Mouse (Mus musculus) midbrain, embryonic 12.5 days (tissue): ENCODE results near the gene Frzb. TPM values are rescaled to one million over a fixed set of nuclear protein-coding genes. Genes with fewer than 3 reads are reported as not detected.

Experiments
- ATAC-seq: fragments of 200-750 bp; cut with Nextera tagmentation; 2 replicates; pipeline ENCODE4 v1.8.0; 2017; ENCODE audit warnings: low read depth, moderate TSS enrichment, moderate library complexity; ENCODE audit not compliant: low FRiP score
- H3K27ac ChIP-seq: fragments of 300-500 bp; sonication (generic); replicated peaks from 2 replicates; pipeline ENCODE4 v1.5.1; 2016; ENCODE audit warnings: mild to moderate bottlenecking
- H3K27me3 ChIP-seq: fragments of 300-500 bp; sonication (generic); 2 replicates; pipeline ENCODE4 v1.6.1; 2016; ENCODE audit warnings: mild to moderate bottlenecking
- H3K36me3 ChIP-seq: fragments of 300-500 bp; sonication (generic); 2 replicates; pipeline ENCODE4 v1.6.1; 2016
- H3K4me1 ChIP-seq: fragments of 300-500 bp; sonication (generic); 2 replicates; pipeline ENCODE4 v1.6.1; 2016
- H3K4me2 ChIP-seq: fragments of 300-500 bp; sonication (generic); replicated peaks from 2 replicates; pipeline ENCODE4 v1.6.1; 2016; ENCODE audit warnings: mild to moderate bottlenecking, moderate library complexity
- H3K4me3 ChIP-seq: fragments of 300-500 bp; sonication (generic); 2 replicates; pipeline ENCODE4 v1.5.1; 2016; ENCODE audit warnings: mild to moderate bottlenecking
- H3K9ac ChIP-seq: fragments of 300-500 bp; sonication (generic); replicated peaks from 2 replicates; pipeline ENCODE4 v1.6.1; 2016; ENCODE audit warnings: mild to moderate bottlenecking, moderate library complexity
- H3K9me3 ChIP-seq: fragments of 300-500 bp; sonication (generic); 2 replicates; pipeline ENCODE4 v1.6.1; 2016; ENCODE audit warnings: mild to moderate bottlenecking
- WGBS: fragments of 180-500 bp; shearing (Covaris S2); methylation state at CpG from one replicate; pipeline ENCODE4 v1.1.7; 2016; 5-methylcytosine and 5-hydroxymethylcytosine counted together
- polyA plus RNA-seq: library from polyadenylated mRNA; unstranded; fragments of >200 nt; fragmentation: Nextera tagmentation; extraction: Ambion mirVana; gene quantifications from 2 replicates; pipeline ENCODE4 v1.2.1, GENCODE M21; 2016

The Frzb gene
- polyA plus RNA-seq, 1 experiment from 2014 or later = 6.1 TPM

GRCm38 (mm10) chr2:80416286-80416685, 31.1 kb downstream of the Frzb start:
- H3K36me3 ChIP-seq = no peaks in the 10 kb centered on the region
- H3K4me1 ChIP-seq = no peaks in the 10 kb centered on the region
- H3K27ac ChIP-seq = no peak overlapping the region
- no peak overlapping the region for H3K4me3 ChIP-seq
- no peak overlapping the region for H3K4me2 ChIP-seq
- ATAC-seq = no peak
- H3K27me3 ChIP-seq = no peaks in the 10 kb centered on the region
- no peaks in the 10 kb centered on the region for H3K9me3 ChIP-seq
- no peak overlapping the region for H3K9ac ChIP-seq
- 90% methylated on average over 6 of the region's 6 CpGs for WGBS

- Histone ChIP-seq H3K27me3 (no peaks in the 10 kb centered on the region), H3K4me2 (no peak overlapping the region), H3K27ac (no peak overlapping the region), H3K9me3 (no peaks in the 10 kb centered on the region), H3K4me3 (no peak overlapping the region), H3K9ac (no peak overlapping the region), H3K36me3 (no peaks in the 10 kb centered on the region), H3K4me1 (no peaks in the 10 kb centered on the region)
- 90% methylated on average over 3 of the region's 3 CpGs for WGBS
- no peak for ATAC-seq
These were observed 33.0 kb downstream of the Frzb start for GRCm38 (mm10) chr2:80414387-80414786.

- no peak overlapping the region for H3K4me2 ChIP-seq
- H3K4me3 ChIP-seq = no peak overlapping the region
- H3K9me3 ChIP-seq = no peaks in the 10 kb centered on the region
- no peak overlapping the region for H3K9ac ChIP-seq
- ATAC-seq = no peak
- no peaks in the 10 kb centered on the region for H3K36me3 ChIP-seq
- 74% methylated on average over 18 of the region's 18 CpGs for WGBS
- H3K27ac ChIP-seq = no peak overlapping the region
- H3K4me1 ChIP-seq = no peaks in the 10 kb centered on the region
- H3K27me3 ChIP-seq = no peaks in the 10 kb centered on the region
These were observed 34.3 kb downstream of the Frzb start for GRCm38 (mm10) chr2:80413124-80413523.

GRCm38 (mm10) chr2:80409893-80410574, 37.4 kb downstream of the Frzb start:
- H3K4me3 ChIP-seq = no peak overlapping the region
- WGBS = 76% methylated on average over 12 of the region's 12 CpGs
- no peaks in the 10 kb centered on the region for H3K36me3 ChIP-seq

GRCm38 (mm10) chr2:80404770-80405169, 42.7 kb downstream of the Frzb start:
- H3K4me2 ChIP-seq = no peak overlapping the region
- H3K27me3 ChIP-seq = peaks cover 17% of the 10 kb centered on the region; the same call in 1 of the 2 replicates
- no peak overlapping the region for H3K4me3 ChIP-seq
- H3K9me3 ChIP-seq = no peaks in the 10 kb centered on the region
- H3K4me1 ChIP-seq = no peaks in the 10 kb centered on the region
- no peak overlapping the region for H3K9ac ChIP-seq
- 47% methylated on average over 5 of the region's 5 CpGs for WGBS
- ATAC-seq = no peak
- no peaks in the 10 kb centered on the region for H3K36me3 ChIP-seq
- H3K27ac ChIP-seq = no peak overlapping the region

More at GRCm38 (mm10) chr2:80409893-80410574, 37.4 kb downstream of the Frzb start:
- no peak overlapping the region for H3K27ac ChIP-seq
- no peak overlapping the region for H3K4me2 ChIP-seq
- no peaks in the 10 kb centered on the region for H3K4me1 ChIP-seq
- ATAC-seq = no peak
- H3K9me3 ChIP-seq = no peaks in the 10 kb centered on the region
- H3K9ac ChIP-seq = no peak overlapping the region
- no peaks in the 10 kb centered on the region for H3K27me3 ChIP-seq

- no peak overlapping the region for H3K4me3 ChIP-seq
- H3K36me3 ChIP-seq = no peaks in the 10 kb centered on the region
- no peak overlapping the region for H3K4me2 ChIP-seq
- H3K9ac ChIP-seq = no peak overlapping the region
- H3K9me3 ChIP-seq = no peaks in the 10 kb centered on the region
- 4% methylated on average over 3 of the region's 3 CpGs for WGBS
- H3K27me3 ChIP-seq = peaks cover 17% of the 10 kb centered on the region; the same call in 1 of the 2 replicates
- H3K27ac ChIP-seq = no peak overlapping the region
- peaks cover 17% of the 10 kb centered on the region for H3K4me1 ChIP-seq
- ATAC-seq = peak; percentile 60; the same call in 1 of the 2 replicates
These were observed 48.8 kb downstream of the Frzb start for GRCm38 (mm10) chr2:80398595-80399099.

- 51% methylated on average over 3 of the region's 3 CpGs for WGBS
- Histone ChIP-seq H3K9ac (no peak overlapping the region), H3K27ac (no peak overlapping the region), H3K9me3 (no peaks in the 10 kb centered on the region), H3K4me2 (no peak overlapping the region), H3K27me3 (peaks cover 10% of the 10 kb centered on the region; the same call in 1 of the 2 replicates), H3K36me3 (no peaks in the 10 kb centered on the region), H3K4me1 (peaks cover 17% of the 10 kb centered on the region), H3K4me3 (no peak overlapping the region)
- no peak for ATAC-seq
These were observed 50.6 kb downstream of the Frzb start for GRCm38 (mm10) chr2:80396864-80397263.

GRCm38 (mm10) chr2:80396057-80396456, 51.4 kb downstream of the Frzb start:
- Histone ChIP-seq H3K4me2 (no peak overlapping the region), H3K27me3 (0 out of 2 replicates have a peak, but pooled peaks cover 3% of the 10 kb centered on the region), H3K4me1 (peaks cover 17% of the 10 kb centered on the region), H3K36me3 (no peaks in the 10 kb centered on the region), H3K9me3 (no peaks in the 10 kb centered on the region), H3K4me3 (no peak overlapping the region), H3K27ac (no peak overlapping the region), H3K9ac (no peak overlapping the region)
- ATAC-seq = no peak
- 67% methylated on average over 7 of the region's 7 CpGs for WGBS

- ATAC-seq = no peak
- no peak overlapping the region for H3K4me3 ChIP-seq
- 91% methylated on average over 3 of the region's 3 CpGs for WGBS
- H3K9me3 ChIP-seq = no peaks in the 10 kb centered on the region
- H3K4me2 ChIP-seq = no peak overlapping the region
- H3K9ac ChIP-seq = no peak overlapping the region
- no peak overlapping the region for H3K27ac ChIP-seq
- no peaks in the 10 kb centered on the region for H3K4me1 ChIP-seq
- no peaks in the 10 kb centered on the region for H3K27me3 ChIP-seq
- no peaks in the 10 kb centered on the region for H3K36me3 ChIP-seq
These were observed 59.1 kb downstream of the Frzb start for GRCm38 (mm10) chr2:80388341-80388740.

- Histone ChIP-seq H3K9ac (no peak overlapping the region), H3K27ac (no peak overlapping the region), H3K4me3 (no peak overlapping the region), H3K36me3 (no peaks in the 10 kb centered on the region), H3K9me3 (no peaks in the 10 kb centered on the region), H3K4me1 (no peaks in the 10 kb centered on the region), H3K4me2 (no peak overlapping the region), H3K27me3 (no peaks in the 10 kb centered on the region)
- 80% methylated on average over 9 of the region's 9 CpGs for WGBS
- no peak for ATAC-seq
These were observed 59.8 kb downstream of the Frzb start for GRCm38 (mm10) chr2:80387668-80388067.

- Histone ChIP-seq H3K4me3 (no peak overlapping the region), H3K4me1 (no peaks in the 10 kb centered on the region), H3K36me3 (no peaks in the 10 kb centered on the region), H3K27me3 (no peaks in the 10 kb centered on the region), H3K27ac (no peak overlapping the region), H3K9ac (no peak overlapping the region), H3K9me3 (no peaks in the 10 kb centered on the region), H3K4me2 (no peak overlapping the region)
- 96% methylated on average over 2 of the region's 2 CpGs for WGBS
- no peak for ATAC-seq
These were observed 61.2 kb downstream of the Frzb start for GRCm38 (mm10) chr2:80386255-80386654.

- no peaks in the 10 kb centered on the region for H3K9me3 ChIP-seq
- no peak overlapping the region for H3K9ac ChIP-seq
- H3K4me3 ChIP-seq = no peak overlapping the region
- no peak overlapping the region for H3K4me2 ChIP-seq
- no peaks in the 10 kb centered on the region for H3K36me3 ChIP-seq
- ATAC-seq = no peak
- H3K27ac ChIP-seq = no peak overlapping the region
- H3K27me3 ChIP-seq = no peaks in the 10 kb centered on the region
- 83% methylated on average over 4 of the region's 4 CpGs for WGBS
- no peaks in the 10 kb centered on the region for H3K4me1 ChIP-seq
These were observed 63.0 kb downstream of the Frzb start for GRCm38 (mm10) chr2:80384447-80384846.
